Mouse (Mus musculus) liver, adult (tissue): Measurements from ENCODE around the gene Ric8b.

Experiments used
- GATA4 ChIP-seq: IDR thresholded peaks from 2 replicates; pipeline ENCODE4 v1.6.1; 2014; ENCODE audit warnings: mild to moderate bottlenecking, low read length; ENCODE audit not compliant: insufficient replicate concordance

Ric8b gene

GRCm38 (mm10) chr10:84916810-84917730 is at the start of gene Ric8b:
Gene Ric8b (plus strand): TSS chr10:84917616.
- TF ChIP-seq GATA4 = no peak

- TF ChIP-seq GATA4 = no peak
These were observed 46.1 kb upstream of the Ric8b start for GRCm38 (mm10) chr10:84871285-84871684.

GRCm38 (mm10) chr10:84871921-84872320 is 45.5 kb upstream of the Ric8b start:
- no peak for TF ChIP-seq GATA4

- no peak for TF ChIP-seq GATA4
These were observed 37.4 kb upstream of the Ric8b start for GRCm38 (mm10) chr10:84879823-84880571.

GRCm38 (mm10) chr10:84882528-84882927 is 34.9 kb upstream of the Ric8b start:
- no peak for TF ChIP-seq GATA4

- TF ChIP-seq GATA4 = no peak
These were observed 32.0 kb upstream of the Ric8b start for GRCm38 (mm10) chr10:84885341-84885884.

- TF ChIP-seq GATA4 = no peak
These were observed 31.2 kb upstream of the Ric8b start for GRCm38 (mm10) chr10:84886221-84886627.

GRCm38 (mm10) chr10:84886785-84887184 is 30.6 kb upstream of the Ric8b start:
- TF ChIP-seq GATA4 = no peak

- no peak for TF ChIP-seq GATA4
These were observed 28.1 kb upstream of the Ric8b start for GRCm38 (mm10) chr10:84889096-84889846.

- TF ChIP-seq GATA4 = no peak
These were observed 21.5 kb upstream of the Ric8b start for GRCm38 (mm10) chr10:84895810-84896358.

GRCm38 (mm10) chr10:84896941-84897930 is 20.2 kb upstream of the Ric8b start:
- no peak for TF ChIP-seq GATA4

GRCm38 (mm10) chr10:84898144-84898979 is 19.1 kb upstream of the Ric8b start:
- no peak for TF ChIP-seq GATA4

GRCm38 (mm10) chr10:84901676-84902075 is 15.7 kb upstream of the Ric8b start:
- no peak for TF ChIP-seq GATA4
